Mouse (Mus musculus) forebrain, embryonic 16.5 days (tissue): ENCODE results near the gene St6galnac3. TPM values are rescaled to one million over a fixed set of nuclear protein-coding genes. Genes with fewer than 3 reads are reported as not detected.
"Not testable (repeated sequence)": the region's sequence is repeated elsewhere in the genome, so short reads cannot be mapped to it uniquely, and the experiment has no call there.

Source experiments
- ATAC-seq: fragments of 200-750 bp; cut with Nextera tagmentation; 2 replicates; pipeline ENCODE4 v1.8.0; 2017; ENCODE audit warnings: mild to moderate bottlenecking, moderate library complexity
- H3K27ac ChIP-seq: fragments of 300-500 bp; sonication (generic); 2 replicates; pipeline ENCODE4 v1.5.1; 2014; ENCODE audit warnings: low read length, control low read depth
- H3K27me3 ChIP-seq: fragments of 300-500 bp; sonication (generic); replicated peaks from 2 replicates; pipeline ENCODE4 v1.6.1; 2014; ENCODE audit warnings: low read length; ENCODE audit not compliant: control insufficient read depth, insufficient read depth
- H3K36me3 ChIP-seq: fragments of 300-500 bp; sonication (generic); 2 replicates; pipeline ENCODE4 v1.6.1; 2014; ENCODE audit not compliant: control insufficient read depth, insufficient read depth
- H3K4me1 ChIP-seq: fragments of 300-500 bp; sonication (generic); replicated peaks from 2 replicates; pipeline ENCODE4 v1.6.1; 2014; ENCODE audit warnings: low read length; ENCODE audit not compliant: control insufficient read depth, insufficient read depth
- H3K4me2 ChIP-seq: fragments of 300-500 bp; sonication (generic); 2 replicates; pipeline ENCODE4 v1.6.1; 2014; ENCODE audit warnings: mild to moderate bottlenecking, low read length, control low read depth
- H3K4me3 ChIP-seq: fragments of 300-500 bp; sonication (generic); replicated peaks from 2 replicates; pipeline ENCODE4 v1.5.1; 2014; ENCODE audit warnings: mild to moderate bottlenecking, low read length, control low read depth
- H3K9ac ChIP-seq: fragments of 300-500 bp; sonication (generic); replicated peaks from 2 replicates; pipeline ENCODE4 v1.6.1; 2014; ENCODE audit warnings: low read depth, low read length, control low read depth
- H3K9me3 ChIP-seq: fragments of 300-500 bp; sonication (generic); 2 replicates; pipeline ENCODE4 v1.6.1; 2016; ENCODE audit warnings: low read length; ENCODE audit not compliant: control insufficient read depth
- WGBS: fragments of 180-500 bp; shearing (Covaris S2); extraction: QIAGEN DNeasy Blood & Tissue Kit; methylation state at CpG from one replicate; pipeline ENCODE4 v1.1.7; 2014; 5-methylcytosine and 5-hydroxymethylcytosine counted together
- polyA plus RNA-seq: library from polyadenylated mRNA; unstranded; fragments of >200 nt; fragmentation: Nextera tagmentation; extraction: Ambion mirVana; gene quantifications from 2 replicates; pipeline ENCODE4 v1.2.1, GENCODE M21; 2015

The St6galnac3 gene
- polyA plus RNA-seq, 1 experiment from 2014 or later, result 23.5 TPM

DNA sequence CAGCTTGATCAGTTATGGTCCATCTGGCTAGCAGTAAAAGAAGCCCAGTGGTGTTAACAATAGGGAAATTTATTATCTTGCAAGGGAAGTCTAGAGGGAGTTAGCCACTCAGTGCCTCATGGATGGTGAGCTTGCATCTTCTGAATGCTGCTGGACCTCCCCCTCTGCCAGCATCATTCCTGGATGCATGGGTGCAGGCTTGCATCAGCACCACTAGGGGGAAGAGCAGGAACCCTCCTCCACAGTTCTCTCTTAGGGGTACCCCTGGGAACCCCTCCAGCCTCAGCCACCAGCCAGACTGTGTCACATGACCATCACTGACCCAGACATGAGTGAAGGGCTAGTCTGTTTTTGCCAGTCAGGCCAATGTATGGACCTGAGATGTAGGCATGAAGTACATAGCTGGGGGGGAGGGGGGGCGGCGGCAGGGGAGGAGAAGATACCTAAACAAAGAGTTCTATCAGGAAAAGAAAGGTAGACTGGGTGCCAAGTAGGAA lies 31.6 kb upstream of the St6galnac3 start:
- no peaks in the 10 kb centered on the region for H3K9me3 ChIP-seq
- no peaks in the 10 kb centered on the region for H3K27me3 ChIP-seq
- H3K4me3 ChIP-seq, result no peak overlapping the region
- no peak overlapping the region for H3K4me2 ChIP-seq
- no peak overlapping the region for H3K27ac ChIP-seq
- no peaks in the 10 kb centered on the region for H3K4me1 ChIP-seq
- ATAC-seq, result no peak
- no peaks in the 10 kb centered on the region for H3K36me3 ChIP-seq
- WGBS, result 88% methylated on average over 2 of the region's 2 CpGs
- no peak overlapping the region for H3K9ac ChIP-seq

DNA sequence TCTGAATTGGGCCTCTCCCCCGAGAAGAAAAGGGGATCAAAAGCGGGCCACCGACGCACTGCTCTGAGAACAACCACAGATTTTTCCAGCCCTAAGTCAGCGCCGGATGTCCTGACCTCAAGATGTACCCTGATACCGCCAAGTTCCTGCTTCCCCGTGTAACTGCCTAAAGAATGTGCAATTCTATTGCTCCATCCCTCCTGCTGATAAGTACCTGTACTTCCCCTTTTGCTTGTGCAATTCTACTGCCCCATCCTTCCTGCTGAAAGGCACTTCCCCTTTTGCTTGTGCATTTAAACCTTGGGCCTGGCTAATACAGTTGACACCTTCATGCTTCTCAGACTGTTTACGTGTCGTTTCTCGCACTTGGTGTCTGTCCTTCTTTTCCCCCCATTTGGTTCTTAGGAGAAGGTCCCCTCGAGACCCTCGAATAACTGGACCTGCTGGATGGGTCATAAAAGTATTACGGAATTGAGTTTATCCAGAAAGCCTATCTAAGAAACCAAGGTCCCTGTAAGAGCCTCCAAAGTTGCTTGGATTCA lies 30.9 kb upstream of the St6galnac3 start:
- H3K36me3 ChIP-seq, H3K4me1 ChIP-seq, ATAC-seq, H3K27ac ChIP-seq, H3K4me2 ChIP-seq, H3K4me3 ChIP-seq, H3K9ac ChIP-seq, H3K9me3 ChIP-seq, H3K27me3 ChIP-seq: not testable (repeated sequence)
- WGBS, result 92% methylated on average over 14 of the region's 14 CpGs

DNA sequence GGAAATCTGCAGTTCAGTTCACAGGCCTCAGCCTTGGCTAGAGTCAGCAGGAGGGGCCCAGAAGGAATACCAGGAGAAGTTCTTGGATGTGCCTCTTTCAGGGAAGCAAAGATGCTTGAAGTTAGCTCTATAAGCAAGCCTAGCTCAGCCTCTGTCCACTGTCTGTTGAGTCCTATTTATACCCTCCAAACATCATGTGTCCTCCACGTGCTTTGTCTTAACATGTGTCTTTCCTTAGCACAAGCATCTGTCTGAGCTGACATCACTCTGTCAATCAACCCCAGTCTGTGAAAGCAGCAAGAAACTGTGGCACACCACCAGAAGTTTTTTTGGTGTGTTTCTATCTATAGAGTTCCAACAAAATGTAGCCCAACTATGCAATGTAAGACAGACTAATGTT lies 26.5 kb upstream of the St6galnac3 start:
- H3K27ac ChIP-seq, result no peak overlapping the region
- no peak overlapping the region for H3K4me2 ChIP-seq
- ATAC-seq, result no peak
- 43% methylated on average over 1 of the region's 1 CpGs for WGBS
- no peaks in the 10 kb centered on the region for H3K36me3 ChIP-seq
- H3K4me1 ChIP-seq, result no peaks in the 10 kb centered on the region
- no peak overlapping the region for H3K9ac ChIP-seq
- H3K27me3 ChIP-seq, result no peaks in the 10 kb centered on the region
- no peaks in the 10 kb centered on the region for H3K9me3 ChIP-seq
- no peak overlapping the region for H3K4me3 ChIP-seq

DNA sequence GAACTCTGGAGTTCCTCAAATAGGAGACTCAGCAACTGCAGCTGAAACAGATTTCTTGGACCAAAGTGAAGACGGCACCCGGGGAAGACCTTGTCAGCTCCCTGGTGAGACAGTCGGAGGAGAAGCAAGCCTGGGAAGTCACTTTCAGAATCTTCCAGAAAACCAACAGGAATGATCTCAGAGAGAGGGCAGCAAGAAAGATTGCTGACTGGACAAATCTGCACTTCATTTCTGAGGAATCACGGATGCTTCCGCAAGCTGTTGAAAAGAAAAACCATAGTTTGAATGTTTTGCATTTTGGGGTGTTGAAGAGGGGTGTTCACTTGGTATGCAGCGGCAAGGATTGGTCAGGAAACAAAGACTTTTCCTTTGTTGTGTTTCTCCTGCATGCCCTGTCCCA lies 24.4 kb upstream of the St6galnac3 start:
- H3K4me1 ChIP-seq, result no peaks in the 10 kb centered on the region
- H3K9ac ChIP-seq, result no peak overlapping the region
- no peaks in the 10 kb centered on the region for H3K36me3 ChIP-seq
- H3K4me2 ChIP-seq, result no peak overlapping the region
- no peak for ATAC-seq
- H3K9me3 ChIP-seq, result no peaks in the 10 kb centered on the region
- H3K4me3 ChIP-seq, result no peak overlapping the region
- H3K27me3 ChIP-seq, result no peaks in the 10 kb centered on the region
- no peak overlapping the region for H3K27ac ChIP-seq
- 81% methylated on average over 6 of the region's 6 CpGs for WGBS

DNA sequence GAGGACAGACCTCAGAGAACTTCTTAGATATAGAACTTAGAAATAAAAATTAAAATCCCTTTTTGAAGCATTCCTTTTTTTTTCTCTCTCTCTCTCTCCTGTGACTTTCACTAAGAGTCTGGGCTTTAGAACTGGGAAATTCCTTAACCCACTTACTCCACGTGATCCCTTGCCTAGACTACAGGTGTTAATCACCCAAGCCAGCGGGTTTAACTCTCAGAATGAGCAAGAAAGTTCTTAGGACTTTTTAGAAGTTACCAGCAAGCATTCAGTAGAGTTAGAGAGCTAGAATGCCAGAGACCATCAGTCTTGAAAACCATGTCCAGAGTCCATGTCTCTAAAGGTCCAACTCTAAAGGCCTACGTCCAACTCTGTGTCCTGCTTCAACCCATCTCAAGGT lies 23.3 kb upstream of the St6galnac3 start:
- Histone ChIP-seq H3K27me3 (no peaks in the 10 kb centered on the region), H3K4me2 (no peak overlapping the region), H3K36me3 (no peaks in the 10 kb centered on the region), H3K4me3 (no peak overlapping the region), H3K9me3 (no peaks in the 10 kb centered on the region), H3K4me1 (no peaks in the 10 kb centered on the region), H3K27ac (no peak overlapping the region), H3K9ac (no peak overlapping the region)
- ATAC-seq, result no peak
- WGBS, result 90% methylated on average over 3 of the region's 3 CpGs

DNA sequence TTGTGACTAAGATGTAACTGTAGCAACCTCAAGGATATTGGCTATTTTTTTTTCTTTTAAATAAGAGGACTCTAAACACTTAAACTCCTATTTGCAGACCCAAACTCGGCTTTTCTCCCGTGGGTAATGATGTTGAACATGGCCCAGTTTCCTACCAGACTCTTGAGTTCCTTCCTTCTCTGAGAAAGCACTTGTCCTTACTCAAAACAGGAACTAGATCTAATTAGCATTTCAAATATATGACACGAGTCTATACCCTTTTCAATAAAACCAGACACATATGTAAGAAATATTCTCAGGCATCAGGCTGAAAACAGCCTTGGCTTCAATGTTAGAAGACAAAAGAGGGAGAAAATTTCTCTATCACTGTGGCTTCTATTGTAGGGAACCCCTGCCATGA lies 20.1 kb upstream of the St6galnac3 start:
- H3K4me1 ChIP-seq, result no peaks in the 10 kb centered on the region
- H3K36me3 ChIP-seq, result no peaks in the 10 kb centered on the region
- no peak overlapping the region for H3K4me3 ChIP-seq
- no peaks in the 10 kb centered on the region for H3K27me3 ChIP-seq
- H3K9ac ChIP-seq, result no peak overlapping the region
- no peaks in the 10 kb centered on the region for H3K9me3 ChIP-seq
- 65% methylated on average over 3 of the region's 3 CpGs for WGBS
- ATAC-seq, result no peak
- H3K4me2 ChIP-seq, result no peak overlapping the region
- H3K27ac ChIP-seq, result no peak overlapping the region

DNA sequence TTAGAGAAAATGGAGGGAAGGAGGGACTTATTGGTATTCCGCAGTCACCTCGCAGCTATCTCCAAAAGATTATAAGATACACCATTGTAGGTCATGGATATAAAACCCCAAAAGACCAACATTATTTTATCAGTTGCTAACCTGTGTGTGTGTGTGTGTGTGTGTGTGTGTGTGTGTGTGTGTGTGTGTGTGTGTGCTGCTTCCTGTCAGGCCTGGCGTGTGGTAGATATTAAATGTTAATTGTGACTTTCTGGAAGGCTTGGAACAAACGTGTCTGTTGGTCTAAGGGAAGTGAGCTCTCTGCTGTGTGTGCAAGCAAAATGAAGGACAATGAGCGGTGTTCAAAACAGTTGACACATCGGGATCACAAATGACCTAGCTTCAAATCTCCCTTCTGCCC lies 19.5 kb upstream of the St6galnac3 start:
- WGBS, result 95% methylated on average over 6 of the region's 6 CpGs
- no peak overlapping the region for H3K27ac ChIP-seq
- H3K9ac ChIP-seq, result no peak overlapping the region
- no peak overlapping the region for H3K4me2 ChIP-seq
- H3K4me1 ChIP-seq, result no peaks in the 10 kb centered on the region
- H3K27me3 ChIP-seq, result no peaks in the 10 kb centered on the region
- ATAC-seq, result no peak
- no peaks in the 10 kb centered on the region for H3K9me3 ChIP-seq
- no peaks in the 10 kb centered on the region for H3K36me3 ChIP-seq
- H3K4me3 ChIP-seq, result no peak overlapping the region

DNA sequence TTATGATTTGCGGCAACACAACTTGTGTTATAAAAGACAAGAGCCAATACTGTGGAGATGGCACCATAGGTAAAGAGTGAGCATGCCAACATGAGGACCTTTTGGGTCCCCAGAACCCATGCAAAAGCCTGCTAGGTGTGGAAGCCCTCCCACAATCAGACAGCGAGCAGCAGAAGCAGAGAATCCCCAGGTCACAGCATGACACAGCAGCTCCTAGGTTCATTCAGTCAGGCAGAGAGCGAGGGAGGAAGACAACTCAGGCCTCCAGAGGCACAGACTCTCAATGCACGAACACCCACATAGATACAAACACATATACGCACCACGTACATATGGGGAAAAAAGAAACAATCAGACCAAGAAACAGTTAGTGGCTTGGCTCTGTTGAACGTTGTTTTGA lies 16.8 kb upstream of the St6galnac3 start:
- no peak overlapping the region for H3K4me3 ChIP-seq
- H3K4me2 ChIP-seq, result no peak overlapping the region
- H3K4me1 ChIP-seq, result peaks cover 4% of the 10 kb centered on the region; the same call in 1 of the 2 replicates
- no peaks in the 10 kb centered on the region for H3K36me3 ChIP-seq
- H3K27me3 ChIP-seq, result no peaks in the 10 kb centered on the region
- no peak overlapping the region for H3K9ac ChIP-seq
- WGBS, result 90% methylated on average over 7 of the region's 7 CpGs
- no peaks in the 10 kb centered on the region for H3K9me3 ChIP-seq
- H3K27ac ChIP-seq, result no peak overlapping the region
- ATAC-seq, result no peak

DNA sequence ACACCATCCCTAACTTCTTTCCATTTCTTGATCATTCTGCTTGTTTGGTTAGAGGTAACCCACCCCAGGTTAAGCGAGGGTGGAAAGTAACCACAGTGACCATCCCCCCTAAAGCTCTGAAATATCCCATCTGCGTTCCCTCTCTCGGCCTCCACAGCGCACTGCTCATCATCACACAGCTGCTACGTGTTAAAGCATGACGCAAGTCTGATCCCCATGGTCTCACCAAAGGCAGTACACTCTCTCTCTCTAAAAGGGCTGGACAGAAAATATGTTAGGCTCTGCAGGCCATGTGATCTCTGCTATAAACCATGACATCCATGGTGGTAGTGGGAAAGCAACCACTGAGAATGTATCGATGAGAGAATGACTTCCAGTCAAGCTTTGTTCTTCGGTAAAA lies 14.4 kb upstream of the St6galnac3 start:
- Histone ChIP-seq H3K4me2 (no peak overlapping the region), H3K27ac (no peak overlapping the region), H3K9ac (no peak overlapping the region), H3K36me3 (no peaks in the 10 kb centered on the region), H3K27me3 (no peaks in the 10 kb centered on the region), H3K4me3 (no peak overlapping the region), H3K9me3 (no peaks in the 10 kb centered on the region), H3K4me1 (peaks cover 13% of the 10 kb centered on the region)
- ATAC-seq, result no peak
- WGBS, result 86% methylated on average over 8 of the region's 8 CpGs

DNA sequence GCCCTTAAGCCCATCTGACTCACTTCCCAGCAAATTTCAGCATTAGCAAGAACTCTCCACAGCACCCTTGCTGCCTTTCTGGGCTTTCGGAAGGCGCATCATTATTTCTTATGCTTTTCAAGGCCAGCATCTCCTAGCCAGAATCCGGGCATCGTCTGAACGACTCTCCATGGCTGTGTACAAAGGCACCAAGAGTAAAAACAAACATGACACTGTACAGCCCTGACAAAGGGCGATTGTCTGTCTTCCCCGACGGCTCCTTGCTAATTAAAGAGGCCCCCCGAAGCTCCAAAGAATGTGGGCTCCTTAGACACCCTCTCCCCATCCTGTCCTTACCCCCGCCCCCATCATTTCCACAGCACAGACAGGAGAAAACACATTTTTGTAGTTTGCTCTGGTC lies 13.4 kb upstream of the St6galnac3 start:
- WGBS, result 7% methylated on average over 10 of the region's 10 CpGs
- no peak; the same call in 1 of the 2 replicates for ATAC-seq

More for the DNA sequence above, 13.4 kb upstream of the St6galnac3 start:
- Histone ChIP-seq H3K36me3 (no peaks in the 10 kb centered on the region), H3K9ac (no peak overlapping the region), H3K4me1 (peaks cover 13% of the 10 kb centered on the region), H3K4me2 (no peak overlapping the region), H3K27me3 (no peaks in the 10 kb centered on the region), H3K4me3 (no peak overlapping the region), H3K9me3 (no peaks in the 10 kb centered on the region), H3K27ac (no peak overlapping the region)
